Mouse (Mus musculus): ENCODE measurements at regions not wholly inside any gene's neighbourhood (a gene's known extent, or its start where the extent isn't known, plus 50 kb on each side); places are given as distances from the start of the nearest gene placed in this dataset.
"Not testable (repeated sequence)": the region's sequence is repeated elsewhere in the genome, so short reads cannot be mapped to it uniquely, and the experiment has no call there.

GRCm38 (mm10) chr10:23733679-23734078 lies 53.4 kb downstream of the Rps12 start:
- Histone ChIP-seq H3K36me3 (ENCODE audit: control insufficient read depth, insufficient read depth) (no peaks in the 10 kb centered on the region), H3K27ac (ENCODE audit: low read length) (no peak overlapping the region), H3K27me3 (ENCODE audit: control insufficient read depth, insufficient read depth, low read length) (no peaks in the 10 kb centered on the region), H3K9ac (ENCODE audit: low read length) (no peak overlapping the region), H3K9me3 (replicated peaks; ENCODE audit: control insufficient read depth, low read length) (no peaks in the 10 kb centered on the region), H3K4me1 (ENCODE audit: control insufficient read depth, insufficient read depth, low read length) (no peaks in the 10 kb centered on the region), H3K4me2 (ENCODE audit: low read depth, low read length) (no peak overlapping the region), H3K4me3 (ENCODE audit: low read length) (no peak overlapping the region)
- WGBS = 40% methylated on average over 2 of the region's 2 CpGs
- ATAC-seq (replicated peaks; ENCODE audit: extremely low read depth, insufficient read depth, low FRiP score) = no peak

GRCm38 (mm10) chr10:23725960-23726714 lies 60.9 kb downstream of the Rps12 start:
- WGBS = 82% methylated on average over 23 of the region's 28 CpGs
- not testable (repeated sequence) for H3K9me3 ChIP-seq (replicated peaks; ENCODE audit: control insufficient read depth, low read length); ATAC-seq (replicated peaks; ENCODE audit: extremely low read depth, insufficient read depth, low FRiP score); H3K4me2 ChIP-seq (ENCODE audit: low read depth, low read length); H3K27ac ChIP-seq (ENCODE audit: low read length); H3K4me1 ChIP-seq (ENCODE audit: control insufficient read depth, insufficient read depth, low read length); H3K36me3 ChIP-seq (ENCODE audit: control insufficient read depth, insufficient read depth); H3K4me3 ChIP-seq (ENCODE audit: low read length); H3K27me3 ChIP-seq (ENCODE audit: control insufficient read depth, insufficient read depth, low read length); H3K9ac ChIP-seq (ENCODE audit: low read length)

GRCm38 (mm10) chr10:23718124-23718523 lies 69.0 kb downstream of the Rps12 start:
- Histone ChIP-seq H3K27ac (ENCODE audit: low read length) (no peak overlapping the region), H3K27me3 (ENCODE audit: control insufficient read depth, insufficient read depth, low read length) (no peaks in the 10 kb centered on the region), H3K9ac (ENCODE audit: low read length) (no peak overlapping the region), H3K4me1 (ENCODE audit: control insufficient read depth, insufficient read depth, low read length) (no peaks in the 10 kb centered on the region), H3K4me3 (ENCODE audit: low read length) (no peak overlapping the region), H3K9me3 (replicated peaks; ENCODE audit: control insufficient read depth, low read length) (0 out of 2 replicates have a peak, but pooled peaks cover 4% of the 10 kb centered on the region), H3K4me2 (ENCODE audit: low read depth, low read length) (no peak overlapping the region), H3K36me3 (ENCODE audit: control insufficient read depth, insufficient read depth) (no peaks in the 10 kb centered on the region)
- no peak for ATAC-seq (replicated peaks; ENCODE audit: extremely low read depth, insufficient read depth, low FRiP score)
- WGBS = 86% methylated on average over 7 of the region's 7 CpGs

- Histone ChIP-seq H3K4me1 (ENCODE audit: control insufficient read depth, insufficient read depth, low read length) (no peaks in the 10 kb centered on the region), H3K9ac (ENCODE audit: low read length) (no peak overlapping the region), H3K4me3 (ENCODE audit: low read length) (no peak overlapping the region), H3K27me3 (ENCODE audit: control insufficient read depth, insufficient read depth, low read length) (no peaks in the 10 kb centered on the region), H3K9me3 (replicated peaks; ENCODE audit: control insufficient read depth, low read length) (0 out of 2 replicates have a peak, but pooled peaks cover 4% of the 10 kb centered on the region), H3K36me3 (ENCODE audit: control insufficient read depth, insufficient read depth) (no peaks in the 10 kb centered on the region), H3K27ac (ENCODE audit: low read length) (no peak overlapping the region), H3K4me2 (ENCODE audit: low read depth, low read length) (no peak overlapping the region)
- WGBS = 90% methylated on average over 10 of the region's 10 CpGs
- ATAC-seq (replicated peaks; ENCODE audit: extremely low read depth, insufficient read depth, low FRiP score) = no peak
These were observed 71.6 kb downstream of the Rps12 start for GRCm38 (mm10) chr10:23715511-23715910.

GRCm38 (mm10) chr10:23715101-23715500 lies 72.0 kb downstream of the Rps12 start:
- 87% methylated on average over 7 of the region's 7 CpGs for WGBS
- no peak for ATAC-seq (replicated peaks; ENCODE audit: extremely low read depth, insufficient read depth, low FRiP score)
- H3K4me1 ChIP-seq (ENCODE audit: control insufficient read depth, insufficient read depth, low read length) = no peaks in the 10 kb centered on the region

GRCm38 (mm10) chr10:23712691-23713378 lies 74.2 kb downstream of the Rps12 start:
- no peak overlapping the region for H3K27ac ChIP-seq (ENCODE audit: low read length)
- H3K9me3 ChIP-seq (replicated peaks; ENCODE audit: control insufficient read depth, low read length) = 0 out of 2 replicates have a peak, but pooled peaks cover 4% of the 10 kb centered on the region
- no peak overlapping the region for H3K4me2 ChIP-seq (ENCODE audit: low read depth, low read length)
- no peak overlapping the region for H3K9ac ChIP-seq (ENCODE audit: low read length)
- no peaks in the 10 kb centered on the region for H3K27me3 ChIP-seq (ENCODE audit: control insufficient read depth, insufficient read depth, low read length)
- no peaks in the 10 kb centered on the region for H3K4me1 ChIP-seq (ENCODE audit: control insufficient read depth, insufficient read depth, low read length)
- no peak for ATAC-seq (replicated peaks; ENCODE audit: extremely low read depth, insufficient read depth, low FRiP score)
- no peak overlapping the region for H3K4me3 ChIP-seq (ENCODE audit: low read length)
- 54% methylated on average over 5 of the region's 5 CpGs for WGBS
- H3K36me3 ChIP-seq (ENCODE audit: control insufficient read depth, insufficient read depth) = no peaks in the 10 kb centered on the region

More at GRCm38 (mm10) chr10:23715101-23715500, 72.0 kb downstream of the Rps12 start:
- Histone ChIP-seq H3K4me3 (ENCODE audit: low read length) (no peak overlapping the region), H3K36me3 (ENCODE audit: control insufficient read depth, insufficient read depth) (no peaks in the 10 kb centered on the region), H3K4me2 (ENCODE audit: low read depth, low read length) (no peak overlapping the region), H3K9me3 (replicated peaks; ENCODE audit: control insufficient read depth, low read length) (0 out of 2 replicates have a peak, but pooled peaks cover 4% of the 10 kb centered on the region), H3K9ac (ENCODE audit: low read length) (no peak overlapping the region), H3K27me3 (ENCODE audit: control insufficient read depth, insufficient read depth, low read length) (no peaks in the 10 kb centered on the region), H3K27ac (ENCODE audit: low read length) (no peak overlapping the region)

- H3K9ac ChIP-seq (ENCODE audit: low read length) = no peak overlapping the region
- H3K27me3 ChIP-seq (ENCODE audit: control insufficient read depth, insufficient read depth, low read length) = no peaks in the 10 kb centered on the region
- no peaks in the 10 kb centered on the region for H3K4me1 ChIP-seq (ENCODE audit: control insufficient read depth, insufficient read depth, low read length)
- no peak overlapping the region for H3K27ac ChIP-seq (ENCODE audit: low read length)
- no peak overlapping the region for H3K4me3 ChIP-seq (ENCODE audit: low read length)
- 58% methylated on average over 6 of the region's 6 CpGs for WGBS
- H3K9me3 ChIP-seq (replicated peaks; ENCODE audit: control insufficient read depth, low read length) = 0 out of 2 replicates have a peak, but pooled peaks cover 4% of the 10 kb centered on the region
- H3K36me3 ChIP-seq (ENCODE audit: control insufficient read depth, insufficient read depth) = no peaks in the 10 kb centered on the region
- no peak for ATAC-seq (replicated peaks; ENCODE audit: extremely low read depth, insufficient read depth, low FRiP score)
- H3K4me2 ChIP-seq (ENCODE audit: low read depth, low read length) = no peak overlapping the region
These were observed 75.5 kb downstream of the Rps12 start for GRCm38 (mm10) chr10:23711416-23712171.

- no peaks in the 10 kb centered on the region for H3K27me3 ChIP-seq (ENCODE audit: control insufficient read depth, insufficient read depth, low read length)
- WGBS = 65% methylated on average over 6 of the region's 6 CpGs
- H3K4me3 ChIP-seq (ENCODE audit: low read length) = no peak overlapping the region
- ATAC-seq (replicated peaks; ENCODE audit: extremely low read depth, insufficient read depth, low FRiP score) = no peak
- 0 out of 2 replicates have a peak, but pooled peaks cover 4% of the 10 kb centered on the region for H3K9me3 ChIP-seq (replicated peaks; ENCODE audit: control insufficient read depth, low read length)
- no peak overlapping the region for H3K9ac ChIP-seq (ENCODE audit: low read length)
- no peak overlapping the region for H3K4me2 ChIP-seq (ENCODE audit: low read depth, low read length)
- no peak overlapping the region for H3K27ac ChIP-seq (ENCODE audit: low read length)
- H3K36me3 ChIP-seq (ENCODE audit: control insufficient read depth, insufficient read depth) = no peaks in the 10 kb centered on the region
- H3K4me1 ChIP-seq (ENCODE audit: control insufficient read depth, insufficient read depth, low read length) = no peaks in the 10 kb centered on the region
These were observed 76.1 kb downstream of the Rps12 start for GRCm38 (mm10) chr10:23710999-23711398.
